Mouse (Mus musculus) testis, postnatal 10 days (tissue): Measurements from ENCODE around the gene Gatd1.

Source experiments
- DNase-seq: peaks from one replicate; pipeline ENCODE4 v3.0.0; 2021; ENCODE audit warnings: low spot score

The Gatd1 gene

GRCm38 (mm10) chr7:141441460-141441859, 27.5 kb upstream of the Gatd1 start:
- DNase-seq, result no peak

- peak; percentile 81 for DNase-seq
Measured at GRCm38 (mm10) chr7:141440613-141441012, 26.7 kb upstream of the Gatd1 start.

GRCm38 (mm10) chr7:141439811-141440210, 25.9 kb upstream of the Gatd1 start:
- DNase-seq, result no peak

GRCm38 (mm10) chr7:141439140-141439679, 25.3 kb upstream of the Gatd1 start:
- DNase-seq, result no peak

GRCm38 (mm10) chr7:141438201-141438968, 24.4 kb upstream of the Gatd1 start:
- no peak for DNase-seq

- peak; percentile 89 for DNase-seq
Measured at GRCm38 (mm10) chr7:141437178-141438120, 23.5 kb upstream of the Gatd1 start, which contains the start of gene Slc25a22. Gene Slc25a22, minus strand, starts transcription at chr7:141437892.

- DNase-seq, result no peak
Measured at GRCm38 (mm10) chr7:141436523-141436892, 22.6 kb upstream of the Gatd1 start.

GRCm38 (mm10) chr7:141435856-141436522, 22.1 kb upstream of the Gatd1 start:
- no peak for DNase-seq

- DNase-seq, result peak; percentile 64
Measured at GRCm38 (mm10) chr7:141435129-141435855, 21.4 kb upstream of the Gatd1 start.

- DNase-seq, result no peak
Measured at GRCm38 (mm10) chr7:141434464-141434863, 20.5 kb upstream of the Gatd1 start.

- no peak for DNase-seq
Measured at GRCm38 (mm10) chr7:141433517-141434400, 19.8 kb upstream of the Gatd1 start.

- no peak for DNase-seq
Measured at GRCm38 (mm10) chr7:141432741-141433516, 19.0 kb upstream of the Gatd1 start.

- no peak for DNase-seq
Measured at GRCm38 (mm10) chr7:141432186-141432611, 18.3 kb upstream of the Gatd1 start.

GRCm38 (mm10) chr7:141431434-141432185, 17.7 kb upstream of the Gatd1 start:
- DNase-seq, result peak; percentile 43

- DNase-seq, result peak; percentile 41
Measured at GRCm38 (mm10) chr7:141430585-141431240, 16.8 kb upstream of the Gatd1 start.

- DNase-seq, result peak; percentile 39
Measured at GRCm38 (mm10) chr7:141429840-141430584, 16.1 kb upstream of the Gatd1 start.

- DNase-seq, result peak; percentile 68
Measured at GRCm38 (mm10) chr7:141429310-141429709, 15.4 kb upstream of the Gatd1 start, which contains the start of gene Cend1. Gene Cend1, minus strand, starts transcription at chr7:141429491.
